Mouse (Mus musculus) liver, adult (tissue): ENCODE measurements around the gene Pnrc2.

Experiments
- GATA4 ChIP-seq: IDR thresholded peaks from 2 replicates; pipeline ENCODE4 v1.6.1; 2014; ENCODE audit warnings: mild to moderate bottlenecking, low read length; ENCODE audit not compliant: insufficient replicate concordance

Pnrc2 gene

GRCm38 (mm10) chr4:135873526-135874202 is at the start of gene Pnrc2:
Gene Pnrc2, minus strand, starts transcription at chr4:135873850.
- no peak for TF ChIP-seq GATA4

GRCm38 (mm10) chr4:135922190-135922589 is 48.5 kb upstream of the Pnrc2 start:
- TF ChIP-seq GATA4: no peak

- no peak for TF ChIP-seq GATA4
These were observed 47.8 kb upstream of the Pnrc2 start for GRCm38 (mm10) chr4:135921257-135922120.

- TF ChIP-seq GATA4: no peak
These were observed 46.9 kb upstream of the Pnrc2 start, which contains the start of gene Fuca1 for GRCm38 (mm10) chr4:135920304-135921241. Gene Fuca1, plus strand, starts transcription at chr4:135920735.

- TF ChIP-seq GATA4: no peak
These were observed 45.6 kb upstream of the Pnrc2 start for GRCm38 (mm10) chr4:135919280-135919639.

GRCm38 (mm10) chr4:135918635-135919279 is 45.1 kb upstream of the Pnrc2 start:
- TF ChIP-seq GATA4: no peak

GRCm38 (mm10) chr4:135913433-135913832 is 39.8 kb upstream of the Pnrc2 start:
- peak; percentile 83 for TF ChIP-seq GATA4

GRCm38 (mm10) chr4:135912835-135913234 is 39.2 kb upstream of the Pnrc2 start:
- TF ChIP-seq GATA4: no peak

GRCm38 (mm10) chr4:135912164-135912563 is 38.5 kb upstream of the Pnrc2 start:
- no peak for TF ChIP-seq GATA4

- peak; percentile 90; the same call in 1 of the 2 replicates for TF ChIP-seq GATA4
These were observed 37.9 kb upstream of the Pnrc2 start for GRCm38 (mm10) chr4:135911531-135911930.

- no peak for TF ChIP-seq GATA4
These were observed 35.8 kb upstream of the Pnrc2 start for GRCm38 (mm10) chr4:135909326-135910066.

GRCm38 (mm10) chr4:135906633-135907032 is 33.0 kb upstream of the Pnrc2 start:
- TF ChIP-seq GATA4: no peak

GRCm38 (mm10) chr4:135904810-135905209 is 31.2 kb upstream of the Pnrc2 start:
- no peak for TF ChIP-seq GATA4
